Mouse (Mus musculus): ENCODE measurements at regions not wholly inside any gene's neighbourhood (a gene's known extent, or its start where the extent isn't known, plus 50 kb on each side); places are given as distances from the start of the nearest gene placed in this dataset.
A peak's percentile ranks its signal among the peaks of the same experiment; 100 is the strongest.

- peak; percentile 3 for DNase-seq (ENCODE audit: low spot score)
Measured at GRCm38 (mm10) chr12:59970775-59971174, 751.2 kb upstream of the Fbxo33 start.

GRCm38 (mm10) chr12:59969948-59970347, 750.4 kb upstream of the Fbxo33 start:
- DNase-seq (ENCODE audit: low spot score): no peak

GRCm38 (mm10) chr12:59967241-59967640, 747.7 kb upstream of the Fbxo33 start:
- DNase-seq (ENCODE audit: low spot score): no peak

- no peak for DNase-seq (ENCODE audit: low spot score)
Measured at GRCm38 (mm10) chr12:59961139-59961538, 741.6 kb upstream of the Fbxo33 start.

GRCm38 (mm10) chr12:59932471-59932870, 712.9 kb upstream of the Fbxo33 start:
- no peak for DNase-seq (ENCODE audit: low spot score)

GRCm38 (mm10) chr12:59925071-59925470, 705.5 kb upstream of the Fbxo33 start:
- no peak for DNase-seq (ENCODE audit: low spot score)

- DNase-seq (ENCODE audit: low spot score): no peak
Measured at GRCm38 (mm10) chr12:59898931-59899330, 679.4 kb upstream of the Fbxo33 start.

GRCm38 (mm10) chr12:59890973-59891372, 671.4 kb upstream of the Fbxo33 start:
- DNase-seq (ENCODE audit: low spot score): no peak
